Mouse (Mus musculus) liver, adult 2 months (tissue): ENCODE results near the gene Syngap1. TPM values are rescaled to one million over a fixed set of nuclear protein-coding genes. Genes with fewer than 3 reads are reported as not detected.
A peak's percentile ranks its signal among the peaks of the same experiment; 100 is the strongest.

Experiments used
- DNase-seq: peaks from one replicate; pipeline ENCODE4 v3.0.0-alpha.2; 2011; ENCODE audit warnings: low read depth, low spot score; ENCODE audit errors: extremely low read depth
- H3K27ac ChIP-seq: fragments of 200-500 bp; replicated peaks from 2 replicates; pipeline ENCODE4 v1.5.1; 2012; ENCODE audit warnings: low read depth, mild to moderate bottlenecking, control low read depth, inconsistent platforms, low read length; ENCODE audit not compliant: insufficient read depth
- H3K27me3 ChIP-seq: fragments of 200-500 bp; 2 replicates; pipeline ENCODE4 v1.6.1; 2012; ENCODE audit warnings: mild to moderate bottlenecking, moderate library complexity, low read length, inconsistent platforms; ENCODE audit not compliant: control insufficient read depth, insufficient read depth
- H3K36me3 ChIP-seq: fragments of 200-500 bp; 2 replicates; pipeline ENCODE4 v1.6.1; 2012; ENCODE audit warnings: low read length, inconsistent platforms; ENCODE audit not compliant: control insufficient read depth, insufficient read depth
- H3K4me1 ChIP-seq: fragments of 200-500 bp; 2 replicates; pipeline ENCODE4 v1.6.1; 2011; ENCODE audit warnings: low read length; ENCODE audit not compliant: control insufficient read depth, insufficient read depth
- H3K4me3 ChIP-seq: fragments of 200-500 bp; 2 replicates; pipeline ENCODE4 v1.5.1; 2011; ENCODE audit warnings: low read depth, mild to moderate bottlenecking, control low read depth, low read length, moderate library complexity; ENCODE audit not compliant: insufficient read depth
- H3K79me2 ChIP-seq: fragments of 200-500 bp; 2 replicates; pipeline ENCODE4 v1.6.1; 2012; ENCODE audit warnings: inconsistent platforms, mild to moderate bottlenecking, low read length, moderate library complexity; ENCODE audit not compliant: control insufficient read depth, insufficient read depth
- H3K9ac ChIP-seq: fragments of 200-500 bp; 2 replicates; pipeline ENCODE4 v1.6.1; 2012; ENCODE audit warnings: low read depth, mild to moderate bottlenecking, control low read depth, inconsistent platforms, low read length
- CTCF ChIP-seq: fragments of 200-500 bp; IDR thresholded peaks from 2 replicates; pipeline ENCODE4 v1.5.1; 2011; ENCODE audit warnings: low read depth, low read length, control low read depth
- POLR2A ChIP-seq: fragments of 200-500 bp; IDR thresholded peaks from 2 replicates; pipeline ENCODE4 v1.6.1; 2011; ENCODE audit warnings: low read length, control low read depth; ENCODE audit not compliant: insufficient read depth; ENCODE audit errors: extremely low read depth
- whole genome bisulfite sequencing: fragments of 180-500 bp; shearing (Covaris S2); methylation state at CpG from one replicate; pipeline ENCODE4 v1.1.7; 2018; 5-methylcytosine and 5-hydroxymethylcytosine counted together
- polyA plus RNA-seq: library from polyadenylated mRNA; depleted of rRNA; stranded (reverse); fragments of >200 nt; gene quantifications from 2 replicates; pipeline ENCODE4 v1.2.3, GENCODE M21; 2012; rRNA removed
- total RNA-seq: library from RNA; depleted of rRNA; stranded (reverse); fragments of >200 nt; gene quantifications from 2 replicates; pipeline ENCODE4 v1.2.3, GENCODE M21; 2014; rRNA removed

Gene Syngap1
- 0.92 and 0.94 TPM in 2 replicates for total RNA-seq
- 1.3 and 2.3 TPM in 2 replicates for polyA plus RNA-seq

GRCm38 (mm10) chr17:26941031-26941789, at the start of gene Syngap1:
Gene Syngap1 (plus strand): TSS chr17:26941253.
- DNase-seq = no peak
- Histone ChIP-seq H3K4me1 (peaks cover 10% of the 10 kb centered on the region), H3K27me3 (no peaks in the 10 kb centered on the region), H3K79me2 (no peaks in the 10 kb centered on the region; the same call in 1 of the 2 replicates), H3K9ac (peak within 1 kb of the TSS; percentile 92; the same call in 1 of the 2 replicates), H3K36me3 (no peaks in the 10 kb centered on the region), H3K4me3 (no peak within 1 kb of the TSS), H3K27ac (peak within 1 kb of the TSS; percentile 76)
- no peak for TF ChIP-seq CTCF
- TF ChIP-seq POLR2A = no peak
- 13% methylated on average over 17 of the region's 24 CpGs for WGBS

- Histone ChIP-seq H3K27me3 (no peaks in the 10 kb centered on the region), H3K36me3 (no peaks in the 10 kb centered on the region), H3K4me1 (peaks cover 5% of the 10 kb centered on the region), H3K4me3 (peak overlapping the region; percentile 28; the same call in 1 of the 2 replicates), H3K27ac (no peak overlapping the region), H3K79me2 (no peaks in the 10 kb centered on the region), H3K9ac (peak overlapping the region; percentile 12; the same call in 1 of the 2 replicates)
- 31% methylated on average over 16 of the region's 16 CpGs for WGBS
- DNase-seq = peak; percentile 48
- TF ChIP-seq CTCF (no peak), POLR2A (no peak)
These were observed 48.2 kb upstream of the Syngap1 start for GRCm38 (mm10) chr17:26892635-26893375.

DNA sequence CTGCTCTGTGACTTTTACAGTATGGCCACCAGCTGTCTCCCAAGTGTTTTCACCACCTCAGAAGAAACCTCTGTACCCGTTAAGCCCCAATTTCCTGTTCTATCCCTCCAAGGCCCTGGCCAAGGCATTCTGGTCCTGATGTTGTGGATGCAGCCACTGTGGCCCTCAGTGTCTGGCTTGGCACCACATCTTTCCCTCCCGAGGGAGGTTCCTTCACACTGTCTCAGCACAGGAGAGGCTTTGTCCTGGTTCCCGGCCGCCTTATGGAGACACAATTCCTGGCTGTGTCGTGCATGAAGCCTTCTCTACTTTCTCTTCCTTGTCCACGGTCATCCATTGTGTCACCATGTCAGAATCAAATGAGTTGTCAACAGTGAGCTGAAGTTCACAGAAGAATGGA, 47.6 kb upstream of the Syngap1 start:
- H3K4me3 ChIP-seq = no peak overlapping the region
- H3K4me1 ChIP-seq = peaks cover 5% of the 10 kb centered on the region
- no peak for TF ChIP-seq CTCF
- TF ChIP-seq POLR2A = no peak
- H3K9ac ChIP-seq = no peak overlapping the region
- no peaks in the 10 kb centered on the region for H3K79me2 ChIP-seq
- 86% methylated on average over 6 of the region's 6 CpGs for WGBS
- H3K27me3 ChIP-seq = no peaks in the 10 kb centered on the region
- no peak for DNase-seq
- H3K27ac ChIP-seq = no peak overlapping the region
- H3K36me3 ChIP-seq = no peaks in the 10 kb centered on the region

DNA sequence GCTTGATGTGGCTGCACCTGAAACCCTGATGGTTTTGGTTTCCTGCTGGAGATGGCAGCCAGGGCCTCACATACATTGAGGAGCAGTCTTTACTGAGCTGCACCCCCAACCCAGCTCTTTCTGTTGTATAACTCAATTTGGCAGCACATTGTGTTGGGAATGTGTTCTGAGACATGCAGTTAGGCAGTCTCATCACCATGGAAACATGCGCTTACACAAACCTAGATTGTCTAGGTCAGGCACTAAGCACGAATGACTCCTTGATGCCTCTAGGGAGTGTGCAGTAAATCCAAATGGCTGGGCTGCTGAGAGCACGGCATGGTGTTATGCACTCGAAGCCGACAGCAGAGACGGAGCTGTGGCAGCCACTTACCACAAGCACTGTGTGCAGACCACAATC, 46.7 kb upstream of the Syngap1 start:
- Histone ChIP-seq H3K36me3 (no peaks in the 10 kb centered on the region), H3K4me1 (peaks cover 5% of the 10 kb centered on the region), H3K27ac (no peak overlapping the region), H3K9ac (no peak overlapping the region), H3K79me2 (no peaks in the 10 kb centered on the region), H3K27me3 (no peaks in the 10 kb centered on the region), H3K4me3 (no peak overlapping the region)
- WGBS = 97% methylated on average over 6 of the region's 6 CpGs
- DNase-seq = no peak
- TF ChIP-seq POLR2A (no peak), CTCF (no peak)

GRCm38 (mm10) chr17:26895578-26895977, 45.5 kb upstream of the Syngap1 start:
- Histone ChIP-seq H3K27ac (no peak overlapping the region), H3K36me3 (no peaks in the 10 kb centered on the region), H3K4me3 (no peak overlapping the region), H3K79me2 (no peaks in the 10 kb centered on the region), H3K27me3 (no peaks in the 10 kb centered on the region), H3K9ac (no peak overlapping the region), H3K4me1 (peaks cover 5% of the 10 kb centered on the region)
- TF ChIP-seq CTCF (peak; percentile 82), POLR2A (no peak)
- DNase-seq = peak; percentile 50
- WGBS = 17% methylated on average over 10 of the region's 10 CpGs

- no peak for TF ChIP-seq POLR2A
- TF ChIP-seq CTCF = no peak
- Histone ChIP-seq H3K27ac (no peak overlapping the region), H3K36me3 (no peaks in the 10 kb centered on the region), H3K4me1 (no peaks in the 10 kb centered on the region), H3K79me2 (no peaks in the 10 kb centered on the region), H3K27me3 (no peaks in the 10 kb centered on the region), H3K9ac (no peak overlapping the region), H3K4me3 (no peak overlapping the region)
- DNase-seq = no peak
- WGBS = 77% methylated on average over 6 of the region's 6 CpGs
These were observed 40.1 kb upstream of the Syngap1 start for GRCm38 (mm10) chr17:26900916-26901315.
